Mouse (Mus musculus) testis, adult 2 months (tissue): Measurements from ENCODE around the gene Mettl8. TPM values are rescaled to one million over a fixed set of nuclear protein-coding genes. Genes with fewer than 3 reads are reported as not detected.

Experiments used
- H3K27ac ChIP-seq: fragments of 200-500 bp; 2 replicates; pipeline ENCODE4 v1.5.1; 2012; ENCODE audit warnings: low read depth, low read length; ENCODE audit not compliant: control insufficient read depth, insufficient read depth
- H3K27me3 ChIP-seq: fragments of 200-500 bp; 2 replicates; pipeline ENCODE4 v1.6.1; 2012; ENCODE audit warnings: mild to moderate bottlenecking, low read length, moderate library complexity; ENCODE audit not compliant: control insufficient read depth, insufficient read depth
- H3K36me3 ChIP-seq: fragments of 200-500 bp; 2 replicates; pipeline ENCODE4 v1.6.1; 2012; ENCODE audit warnings: mild to moderate bottlenecking, low read length; ENCODE audit not compliant: control insufficient read depth, insufficient read depth
- H3K4me1 ChIP-seq: fragments of 200-500 bp; 2 replicates; pipeline ENCODE4 v1.6.1; 2012; ENCODE audit warnings: low read length; ENCODE audit not compliant: control insufficient read depth, insufficient read depth
- H3K4me3 ChIP-seq: fragments of 200-500 bp; 2 replicates; pipeline ENCODE4 v1.5.1; 2012; ENCODE audit warnings: low read depth, mild to moderate bottlenecking, low read length, moderate library complexity, mixed read lengths; ENCODE audit not compliant: control insufficient read depth
- CTCF ChIP-seq: fragments of 200-500 bp; IDR thresholded peaks from 2 replicates; pipeline ENCODE4 v1.5.1; 2012; ENCODE audit warnings: low read depth, mild to moderate bottlenecking, inconsistent platforms, low read length, moderate library complexity; ENCODE audit not compliant: control insufficient read depth, insufficient read depth, insufficient replicate concordance
- POLR2A ChIP-seq: fragments of 200-500 bp; IDR thresholded peaks from 2 replicates; pipeline ENCODE4 v1.6.1; 2012; ENCODE audit warnings: low read depth, mild to moderate bottlenecking, inconsistent platforms, low read length, moderate library complexity; ENCODE audit not compliant: control insufficient read depth
- polyA plus RNA-seq: library from polyadenylated mRNA; depleted of rRNA; stranded (reverse); fragments of >200 nt; gene quantifications from 2 replicates; pipeline ENCODE4 v1.2.3, GENCODE M21; 2012

Mettl8 gene
- polyA plus RNA-seq, 1 experiment: 2.6 TPM

DNA sequence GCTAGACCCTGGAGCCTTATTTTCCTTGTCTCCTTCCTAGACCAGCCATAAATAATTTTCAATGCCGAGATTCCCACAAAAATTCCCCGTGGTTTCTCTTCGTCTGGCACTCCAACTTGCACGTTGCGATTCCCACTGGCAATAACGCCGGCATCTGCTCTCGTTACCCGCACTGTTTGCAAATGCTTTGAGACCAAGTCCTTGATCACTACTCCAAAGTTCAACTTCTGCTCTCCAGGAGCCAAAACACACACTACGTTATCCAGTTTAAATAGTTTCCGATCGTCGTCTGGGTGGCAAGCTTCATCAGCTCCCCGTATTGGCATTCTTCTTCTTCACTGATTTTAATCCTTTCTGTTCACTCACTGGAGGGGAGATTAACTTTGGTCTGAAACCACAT is 114.6 kb downstream of the Mettl8 start:
- no peak for TF ChIP-seq POLR2A
- no peak for TF ChIP-seq CTCF

GRCm38 (mm10) chr2:70938844-70939494 is 116.4 kb downstream of the Mettl8 start:
- TF ChIP-seq CTCF (no peak), POLR2A (no peak)
- Histone ChIP-seq H3K27ac (no peak overlapping the region), H3K27me3 (no peaks in the 10 kb centered on the region), H3K36me3 (no peaks in the 10 kb centered on the region), H3K4me3 (peak overlapping the region; percentile 33), H3K4me1 (no peaks in the 10 kb centered on the region; the same call in 1 of the 2 replicates)

More for the DNA sequence above, 114.6 kb downstream of the Mettl8 start:
- Histone ChIP-seq H3K4me1 (no peaks in the 10 kb centered on the region; the same call in 1 of the 2 replicates), H3K4me3 (no peak overlapping the region), H3K27me3 (no peaks in the 10 kb centered on the region), H3K36me3 (no peaks in the 10 kb centered on the region), H3K27ac (no peak overlapping the region)

DNA sequence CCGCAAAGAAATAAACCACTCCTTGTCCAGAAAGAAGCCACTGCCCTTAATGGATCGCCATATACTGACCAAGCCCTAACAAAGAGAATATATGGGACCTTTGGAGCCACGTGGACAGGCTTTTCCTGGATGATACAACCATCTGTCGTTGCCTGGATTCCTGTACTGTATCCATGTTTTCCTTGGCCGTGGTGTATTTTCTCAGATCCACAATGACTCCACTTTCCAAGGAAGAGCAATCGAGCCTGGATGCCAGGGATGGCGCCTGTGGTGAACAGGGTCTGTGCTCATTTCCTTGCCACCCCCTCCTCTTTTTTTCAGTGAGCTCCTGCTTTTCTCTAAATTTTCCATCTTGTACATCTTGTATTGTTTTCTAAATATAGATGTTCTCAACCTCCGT is 120.6 kb downstream of the Mettl8 start:
- Histone ChIP-seq H3K27me3 (no peaks in the 10 kb centered on the region), H3K36me3 (no peaks in the 10 kb centered on the region), H3K4me3 (peak overlapping the region; percentile 51; the same call in 1 of the 2 replicates), H3K27ac (no peak overlapping the region), H3K4me1 (peaks cover 2% of the 10 kb centered on the region; the same call in 1 of the 2 replicates)
- TF ChIP-seq CTCF: no peak
- TF ChIP-seq POLR2A: no peak

GRCm38 (mm10) chr2:70933516-70933915 is 121.9 kb downstream of the Mettl8 start:
- Histone ChIP-seq H3K27me3 (no peaks in the 10 kb centered on the region), H3K36me3 (no peaks in the 10 kb centered on the region), H3K4me3 (no peak overlapping the region), H3K4me1 (peaks cover 4% of the 10 kb centered on the region; the same call in 1 of the 2 replicates), H3K27ac (no peak overlapping the region)
- no peak for TF ChIP-seq CTCF
- no peak for TF ChIP-seq POLR2A

DNA sequence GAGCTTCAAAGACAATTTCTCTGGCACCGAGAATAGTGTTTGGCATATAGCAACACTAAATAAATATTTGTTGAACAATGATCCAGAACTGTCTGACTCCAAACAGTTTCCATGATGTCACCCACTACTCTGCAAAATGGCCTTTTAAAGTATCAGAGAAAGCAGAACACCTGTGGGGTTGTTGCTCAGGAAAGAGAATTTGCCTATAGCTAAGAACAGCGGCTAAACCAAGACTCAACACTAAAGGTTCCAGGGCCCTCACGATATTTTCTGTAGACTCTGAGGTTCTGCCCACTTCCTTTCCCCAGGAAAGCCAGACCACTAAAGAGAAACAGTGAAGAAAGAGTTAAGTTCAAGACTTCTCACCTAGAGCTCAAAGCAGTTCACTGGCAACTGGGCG is 122.4 kb downstream of the Mettl8 start:
- H3K4me1 ChIP-seq: peaks cover 4% of the 10 kb centered on the region; the same call in 1 of the 2 replicates
- TF ChIP-seq CTCF (no peak), POLR2A (no peak)
- no peaks in the 10 kb centered on the region for H3K27me3 ChIP-seq
- no peak overlapping the region for H3K4me3 ChIP-seq
- no peaks in the 10 kb centered on the region for H3K36me3 ChIP-seq
- no peak overlapping the region for H3K27ac ChIP-seq

DNA sequence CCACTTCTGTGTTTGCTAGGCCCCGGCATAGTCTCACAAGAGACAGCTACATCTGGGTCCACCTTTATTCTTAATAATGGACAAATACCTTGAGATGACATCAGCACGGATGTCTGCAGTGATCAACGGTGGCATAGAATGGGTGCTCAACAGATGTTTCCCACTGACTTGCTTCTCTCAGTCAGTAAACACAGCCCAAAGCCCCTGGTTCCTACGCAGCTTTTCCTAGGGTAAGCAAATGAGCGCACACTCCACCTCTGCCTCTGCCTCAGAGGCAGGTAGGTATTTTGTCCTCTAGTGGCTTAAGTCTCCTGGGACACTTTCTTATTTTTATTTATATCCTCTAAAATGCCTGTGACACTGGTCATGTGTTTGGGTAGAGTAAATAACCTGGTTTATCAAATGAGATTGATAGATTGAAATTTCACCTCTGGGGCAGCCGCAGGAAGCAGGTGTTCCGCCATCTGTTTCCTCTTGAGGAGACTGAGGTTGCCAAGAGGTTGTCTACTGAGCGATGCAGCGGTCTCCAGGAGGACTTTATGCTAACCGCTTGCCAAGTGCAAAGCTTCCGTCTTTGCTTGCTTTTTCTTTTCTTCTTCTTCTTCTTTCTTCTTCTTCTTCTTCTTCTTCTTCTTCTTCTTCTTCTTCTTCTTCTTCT is 124.6 kb downstream of the Mettl8 start:
- Histone ChIP-seq H3K4me3 (no peak overlapping the region), H3K27me3 (no peaks in the 10 kb centered on the region), H3K4me1 (peaks cover 4% of the 10 kb centered on the region; the same call in 1 of the 2 replicates), H3K36me3 (no peaks in the 10 kb centered on the region), H3K27ac (no peak overlapping the region)
- TF ChIP-seq CTCF (no peak), POLR2A (no peak)

- Histone ChIP-seq H3K4me3 (no peak overlapping the region), H3K27ac (no peak overlapping the region), H3K27me3 (no peaks in the 10 kb centered on the region), H3K36me3 (no peaks in the 10 kb centered on the region), H3K4me1 (peaks cover 4% of the 10 kb centered on the region; the same call in 1 of the 2 replicates)
- TF ChIP-seq CTCF (no peak), POLR2A (no peak)
These were observed 125.7 kb downstream of the Mettl8 start for GRCm38 (mm10) chr2:70929714-70930113.
